In the genomic region with DNA sequence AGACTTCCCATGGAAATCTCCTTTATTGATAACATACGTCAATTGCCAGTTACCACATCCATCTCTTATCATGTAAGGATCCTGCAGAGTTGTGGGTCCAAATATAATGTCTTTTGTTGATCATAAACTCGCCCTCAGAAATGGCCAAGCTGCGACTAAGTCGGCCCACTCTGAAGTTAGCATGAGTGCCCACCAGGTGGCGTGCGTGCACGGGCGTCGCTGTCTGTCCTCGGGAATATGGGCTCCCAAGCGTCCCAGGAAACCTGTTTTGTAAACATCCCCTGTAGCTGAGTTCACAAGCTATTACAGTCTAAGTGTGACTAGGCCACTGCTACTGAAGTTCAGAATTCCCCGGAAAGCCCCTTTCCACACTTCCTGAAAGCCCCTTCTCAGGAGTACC, we compare ENCODE assay signal across 9 mouse cellular contexts. TPM values are rescaled to one million over a fixed set of nuclear protein-coding genes. Genes with fewer than 3 reads are reported as not detected.
DNase-seq lines count a peak whose midpoint lies in the region; ATAC-seq lines count a peak whose summit lies in the region.
"Had no signal": no experiment of that assay in that cellular context is flagged by ENCODE, and none has a peak within 500 bp of the region (broad histone marks: within the 10 kb centered on the region; RNA-seq: fewer than 3 reads in every experiment).

No protein-coding gene starts in this region.

- H3K4me3 ChIP-seq in forebrain, embryonic 16.5 days (replicated peaks; ENCODE audit: low read length): no peak overlapping the region
- no peak overlapping the region for H3K4me3 ChIP-seq in hindbrain, embryonic 12.5 days
- H3K4me3 ChIP-seq: limb, embryonic 15.5 days had no signal

- no peak overlapping the region for H3K27ac ChIP-seq in forebrain, embryonic 16.5 days (ENCODE audit: low read length)
- H3K27ac ChIP-seq in hindbrain, embryonic 12.5 days: no peak overlapping the region
- H3K27ac ChIP-seq: limb, embryonic 15.5 days had no signal

- no peaks in the 10 kb centered on the region for H3K36me3 ChIP-seq in forebrain, embryonic 16.5 days (ENCODE audit: control insufficient read depth, insufficient read depth)
- H3K36me3 ChIP-seq in hindbrain, embryonic 12.5 days: no peaks in the 10 kb centered on the region
- H3K36me3 ChIP-seq: limb, embryonic 15.5 days had no signal

- peak; percentile 61 for DNase-seq in R1 (ENCODE audit: low read depth, low spot score)
- DNase-seq in cerebellum, adult 11 months: peak; percentile 84
- peak; percentile 53 for DNase-seq in layer of hippocampus, adult 9-11 months
- peak; percentile 18 for DNase-seq in lung, postnatal 25 days (ENCODE audit: low spot score)
- DNase-seq in right cerebral cortex, adult 2 months (ENCODE audit: low spot score in 2 of 2): peak; percentile 80 to 83
- no peak for DNase-seq in natural killer cell, adult 2 months (ENCODE audit: low spot score in 2 of 2)

- H3K4me2 ChIP-seq in forebrain, embryonic 16.5 days (ENCODE audit: low read length): no peak overlapping the region
- H3K4me2 ChIP-seq in hindbrain, embryonic 12.5 days (replicated peaks): no peak overlapping the region
- H3K4me2 ChIP-seq: limb, embryonic 15.5 days had no signal

- no peak overlapping the region for H3K9ac ChIP-seq in forebrain, embryonic 16.5 days (replicated peaks; ENCODE audit: low read depth, low read length)
- no peak overlapping the region for H3K9ac ChIP-seq in hindbrain, embryonic 12.5 days
- H3K9ac ChIP-seq: limb, embryonic 15.5 days had no signal

- peaks cover 3% of the 10 kb centered on the region for H3K4me1 ChIP-seq in forebrain, embryonic 16.5 days (replicated peaks; ENCODE audit: control insufficient read depth, insufficient read depth, low read length)
- H3K4me1 ChIP-seq in hindbrain, embryonic 12.5 days: no peaks in the 10 kb centered on the region
- H3K4me1 ChIP-seq: limb, embryonic 15.5 days had no signal

- H3K27me3 ChIP-seq in forebrain, embryonic 16.5 days (replicated peaks; ENCODE audit: control insufficient read depth, insufficient read depth, low read length): no peaks in the 10 kb centered on the region
- no peaks in the 10 kb centered on the region for H3K27me3 ChIP-seq in hindbrain, embryonic 12.5 days
- H3K27me3 ChIP-seq: limb, embryonic 15.5 days had no signal

- 7% methylated on average over 12 of the region's 12 CpGs for WGBS in forebrain, embryonic 16.5 days
- WGBS in hindbrain, embryonic 12.5 days: 7% methylated on average over 12 of the region's 12 CpGs

- ATAC-seq in forebrain, embryonic 16.5 days: peak; percentile 82
- peak; percentile 64 for ATAC-seq in hindbrain, embryonic 12.5 days (ENCODE audit: low FRiP score)

- H3K9me3 ChIP-seq in forebrain, embryonic 16.5 days (ENCODE audit: control insufficient read depth, low read length): no peaks in the 10 kb centered on the region
- H3K9me3 ChIP-seq in hindbrain, embryonic 12.5 days (replicated peaks): no peaks in the 10 kb centered on the region
- H3K9me3 ChIP-seq: limb, embryonic 15.5 days had no signal

RNA-seq across cellular contexts. Expression of gene Pld5, which starts 51.9 kb away (rescaled TPM):
- polyA plus RNA-seq in forebrain, embryonic 16.5 days (2015; fragmentation: Nextera tagmentation; extraction: Ambion mirVana): 1.0 and 1.6 TPM in 2 replicates
- 3.5 and 4.5 TPM in 2 replicates for polyA plus RNA-seq in hindbrain, embryonic 12.5 days (2016; fragmentation: Nextera tagmentation; extraction: Ambion mirVana)

Comparison
In these comparisons a context has a peak if more than half of its experiments do, and no peak if none do; other contexts are left out.
1. DNase-seq: peak in R1 (single experiment), cerebellum, adult 11 months (single experiment), layer of hippocampus, adult 9-11 months (single experiment), lung, postnatal 25 days (single experiment) and right cerebral cortex, adult 2 months (2 of 2); none in natural killer cell, adult 2 months (0 of 2).